Mouse (Mus musculus) left cerebral cortex, adult 2 months (tissue): Measurements from ENCODE around the gene Atox1. TPM values are rescaled to one million over a fixed set of nuclear protein-coding genes. Genes with fewer than 3 reads are reported as not detected.

Experiments
- DNase-seq, 2 experiments: peaks; one replicate each; pipeline ENCODE4 v3.0.0; 2021 to 2022; ENCODE audit warnings: low spot score in 2 of 2, mixed read lengths in 1 of 2; ENCODE audit errors: extremely low spot score in 1 of 2
- H3K27ac ChIP-seq: fragments of 200-600 bp; 2 replicates; pipeline ENCODE4 v1.8.1; 2022
- H3K4me3 ChIP-seq: fragments of 200-600 bp; 2 replicates; pipeline ENCODE4 v1.8.1; 2022
- CTCF ChIP-seq: fragments of 200-600 bp; IDR thresholded peaks from 2 replicates; pipeline ENCODE4 v1.8.1; 2022; ENCODE audit warnings: antibody characterized with exemption, mild to moderate bottlenecking, moderate library complexity
- intact Hi-C: fragments of 180-260 bp; cut with DNase I; formaldehyde crosslinking; loops from one replicate; pipeline ENCODE4 v1.15.1; 2025
- total RNA-seq, 2 experiments: library from RNA; stranded (reverse); gene quantifications; 2 replicates each; pipeline ENCODE4 v1.2.3; 2021

The Atox1 gene
- total RNA-seq, 2 experiments from 2014 or later = 87.0 to 97.9 TPM

- TF ChIP-seq CTCF = no peak
- H3K4me3 ChIP-seq = no peak overlapping the region
- DNase-seq = no peak
- intact Hi-C loops = loop anchor here (10.0 kb wide), 2 partner anchors 285 to 565 kb away; no protein-coding TSS in a partner anchor
- H3K27ac ChIP-seq = peak overlapping the region; percentile 25; the same call in 1 of the 2 replicates
These were observed 11.5 kb downstream of the Atox1 start for GRCm38 (mm10) chr11:55449531-55449930.

GRCm38 (mm10) chr11:55446579-55446978, 14.5 kb downstream of the Atox1 start:
- DNase-seq = peak; percentile 81 to 87
- H3K4me3 ChIP-seq = no peak overlapping the region
- peak; percentile 87 for TF ChIP-seq CTCF
- intact Hi-C loops = loop anchor here (1.0 to 10.0 kb wide), 4 partner anchors 57 to 562 kb away; partner anchors contain the start of gene Slc36a1
- H3K27ac ChIP-seq = no peak overlapping the region

- no peak for DNase-seq
- Histone ChIP-seq H3K27ac (no peak overlapping the region), H3K4me3 (no peak overlapping the region)
- intact Hi-C loops = loop anchor here (10.0 kb wide), 2 partner anchors 280 to 560 kb away; no protein-coding TSS in a partner anchor
- peak; percentile 90 for TF ChIP-seq CTCF
These were observed 16.3 kb downstream of the Atox1 start for GRCm38 (mm10) chr11:55444772-55445171.

- Histone ChIP-seq H3K4me3 (no peak overlapping the region), H3K27ac (no peak overlapping the region)
- no peak for DNase-seq
- TF ChIP-seq CTCF = no peak
- intact Hi-C loops = loop anchor here (10.0 kb wide), 2 partner anchors 275 to 555 kb away; no protein-coding TSS in a partner anchor
These were observed 21.3 kb downstream of the Atox1 start for GRCm38 (mm10) chr11:55439718-55440117.

- DNase-seq = peak in 1 of 2 experiments; percentile 23
- no peak for TF ChIP-seq CTCF
These were observed 23.0 kb downstream of the Atox1 start for GRCm38 (mm10) chr11:55438031-55438430.

GRCm38 (mm10) chr11:55436089-55436488, 24.9 kb downstream of the Atox1 start:
- no peak overlapping the region for H3K27ac ChIP-seq
- intact Hi-C loops = no loop called here
- TF ChIP-seq CTCF = no peak
- no peak overlapping the region for H3K4me3 ChIP-seq
- DNase-seq = no peak

More at GRCm38 (mm10) chr11:55438031-55438430, 23.0 kb downstream of the Atox1 start:
- Histone ChIP-seq H3K27ac (no peak overlapping the region), H3K4me3 (no peak overlapping the region)
- intact Hi-C loops = no loop called here

GRCm38 (mm10) chr11:55432981-55433380, 28.1 kb downstream of the Atox1 start:
- TF ChIP-seq CTCF = no peak
- H3K27ac ChIP-seq = no peak overlapping the region; the same call in 1 of the 2 replicates
- intact Hi-C loops = no loop called here
- no peak for DNase-seq
- H3K4me3 ChIP-seq = no peak overlapping the region

GRCm38 (mm10) chr11:55429973-55430372, 31.1 kb downstream of the Atox1 start:
- H3K27ac ChIP-seq = no peak overlapping the region
- TF ChIP-seq CTCF = no peak
- no peak for DNase-seq
- H3K4me3 ChIP-seq = no peak overlapping the region
- intact Hi-C loops = no loop called here

GRCm38 (mm10) chr11:55428186-55429012, 32.6 kb downstream of the Atox1 start:
- H3K27ac ChIP-seq = no peak overlapping the region
- no peak for TF ChIP-seq CTCF
- no peak for DNase-seq
- intact Hi-C loops = no loop called here
- no peak overlapping the region for H3K4me3 ChIP-seq

- no peak for TF ChIP-seq CTCF
These were observed 36.2 kb downstream of the Atox1 start for GRCm38 (mm10) chr11:55424746-55425360.

GRCm38 (mm10) chr11:55423756-55424155, 37.3 kb downstream of the Atox1 start:
- DNase-seq = no peak
- H3K4me3 ChIP-seq = no peak overlapping the region
- no peak overlapping the region for H3K27ac ChIP-seq
- no peak for TF ChIP-seq CTCF
- intact Hi-C loops = no loop called here

More at GRCm38 (mm10) chr11:55424746-55425360, 36.2 kb downstream of the Atox1 start:
- intact Hi-C loops = no loop called here
- DNase-seq = no peak
- Histone ChIP-seq H3K4me3 (no peak overlapping the region), H3K27ac (no peak overlapping the region)

GRCm38 (mm10) chr11:55422978-55423377, 38.1 kb downstream of the Atox1 start, which contains the start of gene Sparc:
TSS of gene Sparc (minus strand) at chr11:55423183.
- no peak within 1 kb of the TSS for H3K4me3 ChIP-seq
- no peak for TF ChIP-seq CTCF
- DNase-seq = no peak
- H3K27ac ChIP-seq = no peak within 1 kb of the TSS
- intact Hi-C loops = no loop called here
